Mouse (Mus musculus) embryo, embryonic 11 days (tissue): Measurements from ENCODE around the gene Trio.
"Not testable (repeated sequence)": the region's sequence is repeated elsewhere in the genome, so short reads cannot be mapped to it uniquely, and the experiment has no call there.

Source experiments
- DNase-seq: peaks from one replicate; pipeline ENCODE4 v3.0.0-alpha.2; 2015

Gene Trio

GRCm38 (mm10) chr15:27872286-27872685, 153.4 kb downstream of the Trio start:
- DNase-seq, result no peak

DNA sequence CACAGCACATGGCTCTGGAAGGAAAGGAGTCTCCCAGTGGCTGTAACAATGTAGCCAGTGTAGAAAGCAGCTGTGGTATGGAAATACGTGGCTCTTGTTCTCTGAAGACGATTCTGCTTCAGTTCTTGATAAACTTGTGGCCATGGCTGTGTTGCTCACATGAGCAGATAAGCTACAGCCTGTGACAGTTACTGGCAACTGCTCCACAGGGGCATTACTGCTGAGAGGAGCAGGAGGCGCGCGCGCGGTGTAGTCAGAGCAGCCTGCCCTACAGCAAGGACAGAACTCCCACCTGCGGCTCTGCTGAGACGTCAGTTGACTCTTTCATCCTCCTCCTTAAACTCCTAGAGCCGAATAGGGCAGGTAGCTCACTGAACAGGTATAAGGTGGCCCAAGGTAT, 153.9 kb downstream of the Trio start:
- DNase-seq, result no peak

GRCm38 (mm10) chr15:27871260-27871659, 154.4 kb downstream of the Trio start:
- DNase-seq, result no peak

- DNase-seq, result no peak
Observed at GRCm38 (mm10) chr15:27869001-27869400, 156.6 kb downstream of the Trio start.

DNA sequence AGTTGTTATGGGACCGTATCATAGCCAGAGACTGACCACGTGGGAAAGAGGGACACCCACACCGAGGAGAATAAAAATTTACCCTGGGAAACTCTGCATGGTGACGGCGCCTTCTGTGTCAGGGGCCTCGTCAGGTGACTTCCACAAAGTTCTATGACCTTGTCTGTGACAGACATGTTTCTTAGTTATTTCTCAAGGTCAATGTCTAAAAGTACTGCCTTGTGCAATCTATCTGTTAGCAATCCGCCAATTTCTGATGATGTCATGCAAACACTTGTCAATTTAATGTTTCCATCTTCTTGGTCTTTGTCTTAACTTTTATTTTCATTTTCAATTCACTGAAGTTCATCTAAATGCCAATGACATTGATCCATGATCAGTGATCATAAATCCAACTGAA, 157.8 kb downstream of the Trio start:
- no peak for DNase-seq

DNA sequence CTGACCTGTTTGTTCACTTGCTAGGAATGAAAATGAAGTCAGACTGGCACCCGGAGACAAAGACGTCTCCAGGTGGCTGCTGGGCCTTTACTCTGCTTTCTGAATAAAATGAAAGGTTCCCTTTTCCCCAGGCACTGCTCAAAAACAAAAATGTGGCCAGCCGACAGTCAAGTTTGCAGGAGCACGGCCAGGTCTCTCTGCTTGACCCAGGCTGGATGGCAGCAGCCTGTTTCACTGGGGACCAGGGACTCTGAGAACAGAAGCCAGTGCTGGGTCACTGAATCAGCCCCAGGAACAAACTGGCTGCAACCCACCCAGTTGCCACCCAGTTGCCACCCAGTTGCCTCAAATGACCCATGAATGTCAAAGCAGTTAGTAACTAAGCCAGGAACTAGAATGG, 159.2 kb downstream of the Trio start:
- DNase-seq, result no peak

GRCm38 (mm10) chr15:27866053-27866452, 159.6 kb downstream of the Trio start:
- DNase-seq, result no peak

- no peak for DNase-seq
Observed at GRCm38 (mm10) chr15:27864397-27864796, 161.3 kb downstream of the Trio start.

GRCm38 (mm10) chr15:27862949-27863348, 162.7 kb downstream of the Trio start:
- DNase-seq, result no peak

- no peak for DNase-seq
Observed at GRCm38 (mm10) chr15:27860439-27860838, 165.2 kb downstream of the Trio start.

DNA sequence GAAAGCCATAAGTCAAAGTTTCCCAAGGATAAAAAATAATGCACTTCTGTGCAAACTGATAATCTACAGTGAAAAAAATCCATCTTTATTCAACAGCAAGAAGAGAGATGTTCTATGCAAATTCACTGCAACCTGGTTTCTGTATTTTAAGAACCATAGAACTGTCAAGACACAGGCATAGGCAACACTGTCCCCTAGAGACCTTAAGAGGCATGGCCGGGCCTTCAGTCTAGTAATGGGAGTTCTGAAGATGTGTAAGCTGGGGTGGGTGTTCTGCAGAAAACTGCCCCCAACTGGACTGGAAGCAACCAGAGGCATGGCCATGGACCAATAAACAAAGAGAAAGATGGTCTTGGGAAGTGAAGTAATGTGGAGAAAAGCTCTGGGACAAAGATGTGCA, 166.1 kb downstream of the Trio start:
- no peak for DNase-seq

- DNase-seq, result no peak
Observed at GRCm38 (mm10) chr15:27859115-27859514, 166.5 kb downstream of the Trio start.

DNA sequence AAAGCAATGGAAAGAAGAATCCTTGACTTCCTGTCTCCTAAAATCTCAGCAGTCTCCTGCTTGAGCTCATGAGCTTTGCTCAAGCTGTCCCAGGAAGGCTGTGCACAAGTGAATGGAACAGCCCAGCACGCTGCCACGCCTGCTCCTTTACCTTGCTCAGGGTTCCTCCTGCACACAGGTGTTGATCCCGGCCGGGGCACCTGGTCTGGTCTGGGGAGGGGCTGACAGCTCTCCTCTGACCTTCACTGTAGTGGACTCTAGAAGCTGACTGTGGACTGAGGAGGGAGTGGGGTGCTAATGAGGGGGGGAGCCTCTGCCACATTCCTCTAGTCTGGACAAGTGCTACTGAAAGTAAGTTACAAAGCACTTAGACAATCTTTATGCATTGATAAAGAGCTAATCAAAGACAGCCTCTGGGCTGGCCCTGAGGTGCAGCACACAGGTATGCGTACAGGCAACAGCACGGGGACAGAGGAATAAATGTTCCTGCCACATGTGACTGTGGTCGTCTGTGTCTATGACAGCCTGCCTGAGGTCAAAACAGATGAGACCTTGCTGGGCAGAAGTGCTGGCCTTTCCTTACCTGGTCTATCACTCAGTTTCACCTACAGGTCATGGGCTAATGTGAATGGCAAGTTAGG, 167.3 kb downstream of the Trio start:
- no peak for DNase-seq

GRCm38 (mm10) chr15:27857242-27857641, 168.4 kb downstream of the Trio start:
- no peak for DNase-seq

- DNase-seq, result peak; percentile 8
Observed at GRCm38 (mm10) chr15:27856050-27856787, 169.4 kb downstream of the Trio start.

DNA sequence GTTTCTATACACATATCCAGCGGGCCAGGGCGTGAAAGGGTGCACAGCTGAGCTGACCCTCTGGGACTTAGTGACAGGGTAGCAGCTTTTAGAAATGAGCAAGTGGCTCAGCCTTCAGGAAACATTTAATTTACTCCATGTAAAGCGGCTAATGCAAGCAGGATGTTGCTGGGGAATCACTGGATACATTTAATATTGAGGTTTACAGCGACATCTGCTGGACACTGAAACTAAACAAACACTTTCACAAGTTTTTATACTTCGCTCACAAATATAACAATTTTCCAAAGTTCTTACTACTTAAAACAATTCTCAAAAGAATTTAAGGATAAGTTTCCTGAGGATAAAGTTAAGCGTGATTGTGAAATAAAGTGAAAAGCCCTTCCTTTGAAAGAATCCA, 174.3 kb downstream of the Trio start:
- DNase-seq, result peak; percentile 59

DNA sequence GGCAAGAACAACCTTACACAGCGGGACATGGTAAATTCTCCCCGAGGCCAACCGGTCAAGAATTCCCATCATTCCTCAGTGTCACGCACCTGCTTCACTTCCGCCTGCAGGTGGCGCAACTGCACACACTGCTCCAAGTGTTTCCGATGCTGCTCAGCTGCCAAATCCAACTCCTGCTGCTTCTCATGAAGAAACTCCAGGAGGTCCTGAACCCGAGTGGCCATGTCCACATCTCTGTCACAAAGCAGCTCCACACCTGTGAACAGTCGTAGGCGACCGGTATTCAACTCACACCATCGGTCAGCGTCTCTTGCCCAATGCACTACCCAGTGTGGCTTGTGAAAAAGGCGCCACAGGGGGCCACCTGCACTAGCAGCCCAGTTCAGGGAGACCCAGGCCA, 174.7 kb downstream of the Trio start:
- DNase-seq, result peak; percentile 57

DNA sequence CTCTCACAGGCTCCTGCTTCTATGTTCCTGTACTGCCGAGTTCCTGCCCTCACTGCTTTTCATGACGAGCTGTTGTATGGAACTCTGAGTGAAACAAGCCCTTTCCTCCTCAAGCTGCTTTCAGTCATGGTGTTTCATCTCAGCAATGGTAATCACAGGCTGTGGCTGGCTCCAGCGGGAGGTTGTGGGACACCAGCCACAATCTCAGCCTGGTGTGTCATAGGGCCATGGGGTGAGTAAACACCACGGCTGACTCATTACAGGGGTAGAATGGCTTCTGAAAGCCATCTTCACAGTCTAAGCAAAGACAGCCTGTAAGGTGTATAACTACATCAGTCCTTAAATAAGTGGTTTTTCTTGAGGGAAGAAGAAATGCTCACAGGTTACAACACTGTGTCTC, 175.7 kb downstream of the Trio start:
- no peak for DNase-seq

- no peak for DNase-seq
Observed at GRCm38 (mm10) chr15:27841696-27842095, 184.0 kb downstream of the Trio start.

DNA sequence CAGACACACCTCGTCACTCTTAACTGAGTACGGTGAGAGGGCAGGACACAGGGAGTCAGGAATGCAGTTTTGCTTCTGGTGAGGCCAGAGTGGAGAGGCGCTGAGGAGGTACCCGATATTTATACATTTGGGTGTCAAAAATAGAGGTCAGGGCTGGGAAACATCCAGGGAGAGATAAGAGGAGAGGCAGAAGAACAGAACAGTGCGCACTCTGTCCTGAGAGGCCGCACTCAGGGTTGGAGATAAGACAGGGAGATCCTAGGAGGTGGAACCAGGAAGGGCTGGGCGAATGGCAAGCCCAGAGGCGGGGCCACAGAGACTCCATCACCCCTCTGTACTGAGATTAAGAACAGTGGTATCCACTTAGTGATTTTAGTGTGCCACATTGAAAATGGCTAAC, 185.1 kb downstream of the Trio start:
- DNase-seq, result no peak

- DNase-seq, result no peak
Observed at GRCm38 (mm10) chr15:27840125-27840524, 185.5 kb downstream of the Trio start.

DNA sequence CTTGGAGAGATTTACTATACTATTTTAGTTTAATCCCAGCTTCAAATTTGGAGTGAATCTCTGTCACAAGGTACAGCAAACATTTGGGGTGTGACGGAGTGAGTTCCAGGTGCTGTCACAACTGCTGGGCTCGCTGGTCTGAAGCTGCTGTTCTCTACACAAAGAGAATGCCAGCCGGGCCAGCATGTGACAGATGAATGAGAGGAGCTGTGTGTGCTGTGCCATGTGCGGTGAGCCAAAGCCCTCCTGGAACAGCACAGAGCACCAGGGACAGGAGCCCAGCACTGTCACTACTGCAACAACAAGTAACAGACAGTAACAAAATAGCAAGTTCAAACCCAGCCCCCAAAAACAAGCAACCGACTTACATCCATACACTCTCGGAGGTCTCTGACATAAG, 194.0 kb downstream of the Trio start:
- no peak for DNase-seq

GRCm38 (mm10) chr15:27827871-27828270, 197.8 kb downstream of the Trio start:
- not testable (repeated sequence) for DNase-seq

- no peak for DNase-seq
Observed at GRCm38 (mm10) chr15:27826886-27827285, 198.8 kb downstream of the Trio start.
